Mouse (Mus musculus) Patski (cell line): ENCODE measurements around the gene Hps4. TPM values are rescaled to one million over a fixed set of nuclear protein-coding genes. Genes with fewer than 3 reads are reported as not detected.
"Not testable (repeated sequence)": the region's sequence is repeated elsewhere in the genome, so short reads cannot be mapped to it uniquely, and the experiment has no call there.

Source experiments
- ATAC-seq: fragments of 100-300 bp; one replicate; pipeline ENCODE4 v1.8.0; 2021
- CTCF ChIA-PET: fragments of 350-600 bp; sonication (Branson Sonifier 250); formaldehyde crosslinking; loops from one replicate; lab custom pipeline; 2022; ENCODE audit warnings: inconsistent platforms; lab: Charles Lee
- POLR2A ChIA-PET: fragments of 350-600 bp; sonication (Branson Sonifier 250); formaldehyde crosslinking; loops from one replicate; lab custom pipeline; 2022; ENCODE audit warnings: antibody characterized with exemption, inconsistent platforms; lab: Charles Lee
- DNase-seq: peaks from one replicate; pipeline ENCODE4 v3.0.0-alpha.2; 2011; ENCODE audit warnings: low read depth, low spot score
- H3K27me3 ChIP-seq: fragments of 371-371 bp; one replicate; pipeline ENCODE4 v1.5.1; 2021
- CTCF ChIP-seq: fragments of 100-300 bp; IDR thresholded peaks from one replicate; pipeline ENCODE4 v1.5.1; 2021
- in situ Hi-C: fragments of 300-500 bp; cut with MboI; formaldehyde crosslinking; loops from 3 replicates; pipeline ENCODE4 v1.11.1; 2018; ENCODE audit warnings: low pct_unique_long_range_greater_than_20kb, mixed read lengths
- polyA plus RNA-seq: library from polyadenylated mRNA; unstranded; gene quantifications from one replicate; pipeline ENCODE4 v1.2.3, GENCODE M21; 2021

Gene Hps4
- polyA plus RNA-seq, 1 experiment from 2014 or later: 34.1 TPM

DNA sequence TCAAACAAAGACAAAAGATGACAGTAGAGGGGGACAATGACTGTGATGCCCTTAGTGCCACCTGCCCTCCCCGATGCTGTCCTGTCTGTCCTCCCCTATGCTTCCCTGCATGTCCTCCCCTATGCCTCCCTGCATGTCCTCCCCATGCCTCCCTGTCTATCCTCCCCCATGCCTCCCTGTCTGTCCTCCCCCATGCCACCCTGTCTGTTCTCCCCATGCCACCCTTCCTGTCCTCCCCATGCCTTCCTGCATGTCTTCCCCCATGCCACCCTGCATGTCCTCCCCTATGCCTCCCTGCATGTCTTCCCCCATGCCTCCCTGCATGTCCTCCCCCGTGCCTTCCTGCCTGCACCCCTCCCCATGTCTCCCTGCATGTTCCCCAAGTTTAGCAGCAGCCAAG, 42.8 kb upstream of the Hps4 start:
- no peak for ATAC-seq
- POLR2A ChIA-PET: no interaction called here
- CTCF ChIA-PET: interaction anchor here (0.9 to 1.2 kb wide), 3 partner anchors 9 to 59 kb away, joined by 3 to 5 read pairs (median 3); no protein-coding TSS in a partner anchor

DNA sequence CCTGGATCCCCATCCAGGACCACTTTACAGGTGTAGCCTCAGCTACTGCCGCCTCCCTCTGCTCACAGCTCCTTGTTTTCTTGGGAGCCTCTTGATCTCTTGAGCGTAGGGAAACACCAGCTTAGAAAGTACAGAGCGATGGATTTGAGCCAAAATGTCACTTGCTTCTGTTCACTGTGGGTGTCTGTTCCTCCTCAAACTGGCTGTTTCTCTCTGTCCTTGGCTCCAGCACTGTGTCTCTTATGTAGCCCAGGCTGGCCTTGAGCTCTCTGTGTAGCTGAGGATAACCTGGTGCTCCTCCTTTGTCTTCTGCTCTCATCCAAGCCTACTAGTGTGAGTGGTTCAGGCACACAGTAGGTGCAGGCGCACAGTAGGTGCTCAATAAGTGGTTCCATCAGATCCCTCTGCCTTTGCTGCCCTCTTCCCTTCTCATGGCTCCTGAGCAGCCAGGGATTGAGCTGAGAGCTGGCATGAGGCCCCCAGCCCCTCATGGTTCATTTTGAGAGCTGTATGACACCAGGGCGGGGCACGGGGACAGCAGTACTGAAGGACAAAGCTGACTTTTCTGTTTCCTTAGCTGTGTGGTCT, 42.1 kb upstream of the Hps4 start:
- ChIA-PET CTCF (interaction anchor here (0.9 to 1.4 kb wide), 4 partner anchors 9 to 60 kb away, joined by 3 to 5 read pairs (median 3); no protein-coding TSS in a partner anchor), POLR2A (interaction anchor here (1.6 kb wide), 1 partner anchor 21 kb away, joined by 4 read pairs; no protein-coding TSS in a partner anchor)
- H3K27me3 ChIP-seq: no peaks in the 10 kb centered on the region
- no peak for TF ChIP-seq CTCF
- in situ Hi-C loops: loop anchor here (25.0 kb wide), 1 partner anchor 1461 kb away; the partner anchor contains the start of genes Iscu and Sart3
- DNase-seq (no peak), ATAC-seq (no peak)

More for the DNA sequence above, 42.8 kb upstream of the Hps4 start:
- H3K27me3 ChIP-seq: no peaks in the 10 kb centered on the region
- in situ Hi-C loops: loop anchor here (25.0 kb wide), 1 partner anchor 1462 kb away; the partner anchor contains the start of genes Iscu and Sart3
- TF ChIP-seq CTCF: no peak
- no peak for DNase-seq

DNA sequence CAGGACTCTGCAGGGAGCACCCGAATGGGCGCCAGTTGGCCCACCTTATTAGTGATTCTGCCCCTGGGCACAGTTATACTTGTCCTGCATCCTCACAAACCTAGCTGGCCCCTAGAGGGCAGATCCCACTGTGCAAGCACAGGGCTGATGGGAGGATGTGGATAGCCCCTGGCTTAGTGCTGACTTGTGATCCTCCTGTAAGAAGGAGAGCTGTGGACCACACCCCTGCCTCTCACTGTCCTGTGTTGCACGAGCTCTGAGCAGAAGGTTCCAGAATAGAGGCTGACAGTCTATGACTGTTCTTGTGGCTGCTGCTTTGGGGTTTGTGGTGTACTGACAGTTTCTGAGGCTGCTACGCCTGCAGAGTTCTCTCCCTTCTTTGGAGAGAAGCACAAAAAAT, 41.2 kb upstream of the Hps4 start:
- POLR2A ChIA-PET: interaction anchor here (1.6 kb wide), 1 partner anchor 22 kb away, joined by 4 read pairs; no protein-coding TSS in a partner anchor
- TF ChIP-seq CTCF: no peak
- in situ Hi-C loops: loop anchor here (25.0 kb wide), 1 partner anchor 1461 kb away; the partner anchor contains the start of genes Iscu and Sart3
- no peak for ATAC-seq
- no peak for DNase-seq
- CTCF ChIA-PET: interaction anchor here (1.4 kb wide), 1 partner anchor 12 kb away, joined by 3 read pairs; no protein-coding TSS in a partner anchor
- no peaks in the 10 kb centered on the region for H3K27me3 ChIP-seq

DNA sequence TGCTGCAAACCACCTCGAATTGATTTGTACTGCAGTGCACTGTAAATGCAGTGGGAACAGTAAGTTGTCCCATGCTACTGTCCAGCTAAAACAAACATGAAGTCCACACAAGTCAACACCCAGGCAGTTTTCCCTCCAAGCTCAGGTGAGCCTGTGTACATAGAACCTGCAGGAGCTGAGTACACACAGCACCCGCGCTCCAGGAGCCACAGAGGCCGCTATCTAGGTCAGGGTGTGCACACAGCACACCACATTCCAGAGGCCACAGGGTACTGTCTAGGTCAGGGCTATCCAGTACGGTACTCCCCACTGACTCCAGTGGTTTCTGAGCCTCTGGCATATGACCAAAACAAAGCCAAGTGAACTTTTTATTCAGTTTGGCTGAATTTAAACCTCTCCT, 40.6 kb upstream of the Hps4 start:
- in situ Hi-C loops: loop anchor here (25.0 kb wide), 1 partner anchor 1460 kb away; the partner anchor contains the start of genes Iscu and Sart3
- H3K27me3 ChIP-seq: no peaks in the 10 kb centered on the region
- ChIA-PET CTCF (no interaction called here), POLR2A (interaction anchor here (1.6 kb wide), 1 partner anchor 23 kb away, joined by 4 read pairs; no protein-coding TSS in a partner anchor)
- DNase-seq (no peak), ATAC-seq (no peak)
- TF ChIP-seq CTCF: no peak

DNA sequence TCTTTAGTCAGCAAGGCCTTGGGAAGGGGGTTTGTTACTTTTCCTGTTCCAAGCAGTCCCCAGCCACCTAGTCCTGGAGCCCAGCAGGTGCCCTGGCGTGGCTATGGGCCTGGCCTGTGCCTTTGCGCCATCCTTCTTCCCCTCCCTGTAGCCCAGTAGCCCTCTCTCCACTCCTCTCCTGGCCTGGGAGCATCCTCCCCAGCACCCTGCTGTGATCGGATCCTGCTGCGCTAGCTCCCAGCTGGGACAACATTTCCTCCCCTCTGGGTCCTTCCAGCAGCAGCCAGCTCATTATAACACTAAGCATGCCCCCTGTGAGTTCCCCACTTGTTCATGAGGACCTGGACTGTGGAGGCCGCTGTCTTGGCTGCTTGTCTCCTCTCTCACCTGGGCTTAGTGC, 37.0 kb upstream of the Hps4 start:
- ChIA-PET POLR2A (no interaction called here), CTCF (no interaction called here)
- DNase-seq: no peak
- in situ Hi-C loops: loop anchor here (25.0 kb wide), 1 partner anchor 1456 kb away; the partner anchor contains the start of genes Iscu and Sart3
- TF ChIP-seq CTCF: no peak
- no peaks in the 10 kb centered on the region for H3K27me3 ChIP-seq
- ATAC-seq: no peak

DNA sequence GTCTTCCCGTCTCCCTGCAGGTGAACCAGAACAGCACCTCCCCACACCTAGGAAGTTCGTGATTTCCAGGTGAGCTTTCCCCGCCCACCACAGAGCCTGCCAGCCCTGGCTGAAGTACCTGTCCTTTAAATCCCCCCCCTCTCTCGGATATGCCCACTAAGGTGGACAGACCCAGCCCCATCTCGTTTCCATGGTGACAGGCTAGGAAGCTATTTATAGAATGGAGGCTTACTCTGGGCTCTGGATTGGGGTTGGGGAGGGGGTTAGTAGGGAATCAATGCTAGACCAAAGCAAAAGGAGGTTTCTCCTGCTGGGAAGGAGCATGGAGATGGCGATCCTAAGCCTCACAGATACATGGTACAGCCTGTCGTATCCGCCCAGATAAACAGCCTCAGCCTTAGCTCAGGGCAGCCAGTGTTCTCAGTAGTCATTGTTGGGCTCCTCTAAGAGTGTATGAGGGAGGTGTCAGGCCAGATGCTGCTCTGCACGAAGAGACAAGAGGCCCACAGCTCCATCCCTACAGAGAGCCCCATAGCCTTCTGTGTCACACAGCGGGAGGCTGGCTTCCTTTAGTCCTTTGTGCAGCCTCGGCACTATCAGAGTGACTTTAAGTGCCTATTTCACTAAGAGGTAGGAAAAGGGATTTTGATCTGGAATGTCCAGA, 29.5 kb upstream of the Hps4 start:
- in situ Hi-C loops: loop anchor here (25.0 kb wide), 1 partner anchor 1449 kb away; the partner anchor contains the start of genes Iscu and Sart3
- no peaks in the 10 kb centered on the region for H3K27me3 ChIP-seq
- DNase-seq: no peak
- ATAC-seq: no peak
- TF ChIP-seq CTCF: no peak
- ChIA-PET POLR2A (interaction anchor here (1.5 kb wide), 1 partner anchor 35 kb away, joined by 3 read pairs; no protein-coding TSS in a partner anchor), CTCF (interaction anchor here (1.2 to 1.5 kb wide), 3 partner anchors 10 to 32 kb away, joined by 3 to 4 read pairs (median 3); no protein-coding TSS in a partner anchor)

DNA sequence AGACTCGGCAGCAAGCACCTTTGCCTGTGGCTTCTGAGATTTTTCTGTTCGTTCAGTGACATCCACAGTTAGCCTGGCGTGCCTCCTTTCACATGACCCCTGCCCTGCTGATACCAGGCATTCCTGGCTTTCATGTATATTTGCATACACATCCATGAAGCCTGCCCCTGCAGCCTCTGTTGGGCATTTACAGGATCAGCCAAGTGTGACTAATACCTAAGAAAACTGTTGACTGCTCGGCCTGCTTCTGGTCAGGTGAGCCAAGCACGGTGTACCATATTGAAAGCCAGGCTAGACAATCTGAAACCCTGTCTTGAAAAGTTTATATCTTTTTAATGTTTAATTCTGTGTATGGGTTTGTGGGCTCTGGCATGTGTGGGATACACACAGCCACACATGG, 26.4 kb upstream of the Hps4 start:
- ChIA-PET CTCF (interaction anchor here (1.4 kb wide), 1 partner anchor 20 kb away, joined by 3 read pairs; no protein-coding TSS in a partner anchor), POLR2A (no interaction called here)
- ATAC-seq (peak; percentile 18), DNase-seq (no peak)
- no peak for TF ChIP-seq CTCF
- H3K27me3 ChIP-seq: no peaks in the 10 kb centered on the region
- in situ Hi-C loops: loop anchor here (25.0 kb wide), 1 partner anchor 1446 kb away; the partner anchor contains the start of genes Iscu and Sart3

DNA sequence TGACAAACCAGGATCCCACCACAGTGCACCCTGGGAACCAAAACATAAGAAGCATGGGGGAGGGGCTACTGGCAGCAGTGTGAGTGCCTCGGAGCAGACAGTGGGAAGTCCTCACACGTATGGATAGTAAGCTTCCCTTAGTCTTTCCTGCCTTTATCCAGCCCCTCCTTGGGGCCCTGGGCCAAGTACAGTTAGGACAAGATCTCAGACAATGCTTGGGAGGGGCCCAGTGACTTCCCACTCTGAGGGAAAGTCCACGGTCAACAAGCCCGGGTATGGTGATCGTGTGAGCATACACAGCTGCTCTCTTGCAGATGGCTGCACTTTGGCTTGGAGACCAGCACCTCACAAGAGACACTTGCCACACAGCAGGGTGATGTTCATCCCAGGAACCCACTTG, 25.6 kb upstream of the Hps4 start:
- TF ChIP-seq CTCF: no peak
- in situ Hi-C loops: loop anchor here (25.0 kb wide), 1 partner anchor 1445 kb away; the partner anchor contains the start of genes Iscu and Sart3
- no peaks in the 10 kb centered on the region for H3K27me3 ChIP-seq
- ATAC-seq (no peak), DNase-seq (no peak)
- POLR2A ChIA-PET: no interaction called here
- CTCF ChIA-PET: interaction anchor here (0.8 to 1.5 kb wide), 3 partner anchors 10 to 27 kb away, joined by 3 read pairs; no protein-coding TSS in a partner anchor

DNA sequence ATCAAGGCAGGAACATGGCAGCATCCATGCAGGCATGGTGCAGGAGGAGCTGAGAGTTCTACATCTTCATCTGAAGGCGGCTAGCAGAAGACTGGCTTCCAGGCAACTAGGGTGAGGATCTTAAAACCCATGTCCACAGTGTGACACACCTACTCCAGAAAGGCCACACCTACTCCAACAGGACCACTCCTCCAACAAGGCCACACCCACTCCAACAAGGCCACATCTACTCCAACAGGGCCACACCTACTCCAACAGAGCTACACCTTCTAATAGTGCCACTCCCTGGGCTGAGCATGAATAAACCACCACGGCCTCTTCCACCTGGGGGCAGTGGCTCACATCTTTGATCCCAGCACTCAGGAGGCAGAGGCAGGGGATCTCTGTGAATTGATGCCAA, 23.5 kb upstream of the Hps4 start:
- in situ Hi-C loops: loop anchor here (25.0 kb wide), 1 partner anchor 1443 kb away; the partner anchor contains the start of genes Iscu and Sart3
- DNase-seq, CTCF ChIA-PET, H3K27me3 ChIP-seq, ATAC-seq, POLR2A ChIA-PET: not testable (repeated sequence)

DNA sequence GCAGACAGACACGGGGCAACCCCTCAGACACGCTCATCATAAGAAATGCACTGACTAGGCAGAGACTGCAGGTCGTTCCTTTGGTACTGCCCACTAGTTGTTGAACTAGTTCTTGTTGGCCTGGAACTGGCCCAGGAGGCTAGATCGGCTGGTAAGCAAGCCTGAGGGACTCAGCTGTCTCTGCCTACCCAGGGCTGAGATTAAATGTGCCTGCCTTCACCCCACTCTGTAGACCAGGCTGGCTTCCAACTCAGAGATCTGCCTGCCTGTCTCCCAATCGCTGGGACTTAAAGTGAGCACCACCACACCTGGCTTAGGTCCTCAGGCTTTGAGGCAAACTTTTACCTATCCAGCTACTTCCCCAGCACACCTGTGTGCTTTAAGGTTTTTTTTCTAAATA, 22.5 kb upstream of the Hps4 start:
- CTCF ChIA-PET: interaction anchor here (1.2 kb wide), 1 partner anchor 30 kb away, joined by 3 read pairs; no protein-coding TSS in a partner anchor
- in situ Hi-C loops: loop anchor here (5.0 to 25.0 kb wide), 2 partner anchors 38 to 1442 kb away; partner anchors contain the start of genes Iscu and Sart3
- ATAC-seq (no peak), DNase-seq (no peak)
- POLR2A ChIA-PET: interaction anchor here (1.1 kb wide), 1 partner anchor 39 kb away, joined by 5 read pairs; no protein-coding TSS in a partner anchor
- no peaks in the 10 kb centered on the region for H3K27me3 ChIP-seq
- no peak for TF ChIP-seq CTCF
